Mouse (Mus musculus): Measurements from ENCODE around the gene Vmn1r163. TPM values are rescaled to one million over a fixed set of nuclear protein-coding genes. Genes with fewer than 3 reads are reported as not detected.
"Not testable (repeated sequence)": the region's sequence is repeated elsewhere in the genome, so short reads cannot be mapped to it uniquely, and the experiment has no call there.

The Vmn1r163 gene
- not detected for total RNA-seq (2021)
- long read RNA-seq, result 0 reads

DNA sequence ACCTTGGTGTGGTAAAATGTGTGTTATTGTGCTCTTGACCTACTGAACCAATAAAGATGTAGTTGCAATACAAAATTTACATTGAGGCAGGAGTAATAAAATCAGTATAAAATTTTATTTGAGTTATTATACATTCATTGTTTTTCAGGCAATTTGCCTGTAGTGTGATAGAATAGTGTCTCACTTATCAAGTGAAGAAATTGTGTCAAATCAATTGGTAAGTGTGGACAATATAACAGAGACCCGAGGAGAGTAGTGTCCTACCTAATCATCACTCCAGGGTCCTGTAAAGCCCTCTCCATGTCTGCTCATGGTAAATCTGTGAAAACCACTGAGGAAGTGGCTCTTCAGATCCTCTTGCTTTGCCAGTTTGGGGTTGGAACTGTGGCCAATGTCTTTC lies at the start of gene Vmn1r163:
Vmn1r163 (plus strand) TSS at position 301 of the 400 bp plus-strand sequence.
- DNase-seq (ENCODE audit: low spot score in 2 of 2), result not testable (repeated sequence)

DNA sequence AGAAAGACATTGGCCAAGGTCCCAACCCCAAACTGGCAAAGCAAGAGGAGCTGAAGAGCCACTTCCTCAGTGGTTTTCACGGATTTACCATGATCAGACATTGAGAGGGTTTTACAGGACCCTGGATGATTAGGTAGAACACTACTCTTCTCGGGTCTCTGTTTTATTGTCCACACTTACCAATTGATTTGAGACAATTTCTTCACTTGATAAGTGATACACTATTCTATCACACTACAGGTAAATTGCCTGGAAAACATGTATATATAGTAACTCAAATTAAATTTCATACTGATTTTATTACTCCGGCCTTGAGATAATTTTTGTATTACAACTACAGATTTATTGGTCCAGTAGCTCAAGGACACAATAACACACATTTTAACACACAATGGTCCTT lies 35.5 kb upstream of the Vmn1r163 start, which contains the start of gene Gm4216:
Gm4216 (minus strand) TSS at position 101 of the 400 bp plus-strand sequence.
- not testable (repeated sequence) for DNase-seq (ENCODE audit: low spot score in 2 of 2)

DNA sequence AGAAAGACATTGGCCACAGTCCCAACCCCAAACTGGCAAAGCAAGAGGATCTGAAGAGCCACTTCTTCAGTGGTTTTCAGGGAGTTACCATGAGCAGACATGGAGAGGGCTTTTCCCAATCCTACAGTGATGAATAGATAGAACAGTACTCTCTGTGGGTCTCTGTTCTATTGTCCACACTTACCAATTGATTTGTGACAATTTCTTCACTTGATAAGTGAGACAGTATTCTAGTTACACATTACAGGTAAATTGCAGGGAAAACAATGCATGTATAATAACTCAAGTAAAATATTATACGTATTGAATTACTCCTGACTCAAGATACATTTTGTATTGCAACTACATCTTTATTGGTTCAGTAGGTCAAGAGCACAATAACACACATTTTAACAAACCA lies 12.0 kb downstream of the Vmn1r163 start, which contains the start of gene Gm8720:
Gm8720 (minus strand) TSS at position 101 of the 400 bp plus-strand sequence.
- not testable (repeated sequence) for DNase-seq (ENCODE audit: low spot score in 2 of 2)

Other genes starting within 250 kb of the Vmn1r163 start
- not detected for gene Vmn1r159, start 211.9 kb upstream of the Vmn1r163 start, total RNA-seq (2021)
- not detected for gene Vmn1r160, start 184.3 kb upstream of the Vmn1r163 start, total RNA-seq (2021)
- gene Gm4214, start 70.9 kb upstream of the Vmn1r163 start, total RNA-seq (2021), result not detected
- not detected for gene Gm4216, start 35.6 kb upstream of the Vmn1r163 start, total RNA-seq (2021)
- gene Gm8720, start 11.9 kb downstream of the Vmn1r163 start, total RNA-seq (2021), result not detected
- not detected for gene Gm10662, start 88.9 kb downstream of the Vmn1r163 start, total RNA-seq (2021)
- gene Vmn1r165, start 161.8 kb downstream of the Vmn1r163 start, total RNA-seq (2021), result not detected
- not detected for gene Vmn1r166, start 196.1 kb downstream of the Vmn1r163 start, total RNA-seq (2021)
- not detected for gene Gm6902, start 223.4 kb downstream of the Vmn1r163 start, total RNA-seq (2021)
- gene Nlrp4e, start 245.7 kb downstream of the Vmn1r163 start, total RNA-seq (2021), result not detected